Mouse (Mus musculus) ES-Bruce4 (cell line): ENCODE results near the gene Gm45808.

Source experiments
- CTCF ChIP-seq: IDR thresholded peaks from one replicate; pipeline ENCODE4 v1.8.1; 2011; ENCODE audit warnings: low read depth, low read length
- EP300 ChIP-seq: IDR thresholded peaks from 2 replicates; pipeline ENCODE4 v1.6.1; 2011; ENCODE audit warnings: low read depth, low read length; ENCODE audit not compliant: insufficient read depth
- POLR2A ChIP-seq: IDR thresholded peaks from one replicate; pipeline ENCODE4 v1.8.1; 2011; ENCODE audit warnings: low read length; ENCODE audit not compliant: insufficient read depth

DNA sequence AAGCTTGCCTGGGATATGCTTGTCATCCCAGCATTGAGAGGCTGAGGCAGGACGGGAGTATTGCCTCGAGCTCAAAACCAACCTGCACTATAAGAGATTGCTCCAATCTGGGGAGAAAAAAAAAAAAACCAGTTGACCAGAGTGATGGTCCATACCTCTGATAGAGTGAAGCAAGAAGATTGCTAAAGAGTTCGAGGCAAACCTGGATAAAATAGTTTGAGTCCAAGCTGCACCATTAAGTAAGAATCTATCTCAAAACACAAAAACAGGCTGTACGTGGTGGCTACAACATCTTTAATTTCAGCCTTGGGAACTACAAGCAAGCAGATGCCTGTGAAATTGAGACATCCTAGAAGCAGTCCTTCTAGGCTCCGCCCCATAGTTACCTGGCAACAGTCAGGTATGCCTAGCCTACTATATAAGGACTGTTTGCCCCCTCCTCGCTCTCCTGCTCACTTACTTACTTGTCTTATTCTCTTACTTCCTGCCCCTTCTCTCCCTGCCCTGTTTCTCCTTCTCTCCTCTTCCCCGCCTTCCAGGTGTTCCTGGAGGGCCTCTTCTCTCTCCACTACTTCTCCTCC, 19.4 kb downstream of the Gm45808 start:
- TF ChIP-seq CTCF (no peak), POLR2A (no peak), EP300 (no peak)
